Mouse (Mus musculus) midbrain, embryonic 16.5 days (tissue): ENCODE measurements around the gene Ppm1h. TPM values are rescaled to one million over a fixed set of nuclear protein-coding genes. Genes with fewer than 3 reads are reported as not detected.

ENCODE experiments used
- ATAC-seq: fragments of 200-750 bp; cut with Nextera tagmentation; 2 replicates; pipeline ENCODE4 v1.8.0; 2017; ENCODE audit warnings: moderate TSS enrichment
- H3K27ac ChIP-seq: fragments of 300-500 bp; sonication (generic); 2 replicates; pipeline ENCODE4 v1.5.1; 2014; ENCODE audit warnings: mild to moderate bottlenecking, low read length, mixed read lengths
- H3K27me3 ChIP-seq: fragments of 300-500 bp; sonication (generic); 2 replicates; pipeline ENCODE4 v1.6.1; 2014; ENCODE audit warnings: low read depth, low read length, mixed read lengths; ENCODE audit not compliant: control insufficient read depth, insufficient read depth
- H3K36me3 ChIP-seq: fragments of 300-500 bp; sonication (generic); 2 replicates; pipeline ENCODE4 v1.6.1; 2014; ENCODE audit warnings: mild to moderate bottlenecking, low read length, moderate library complexity, mixed read lengths; ENCODE audit not compliant: control insufficient read depth, insufficient read depth
- H3K4me1 ChIP-seq: fragments of 300-500 bp; sonication (generic); 2 replicates; pipeline ENCODE4 v1.6.1; 2014; ENCODE audit warnings: mild to moderate bottlenecking, low read length, mixed read lengths; ENCODE audit not compliant: control insufficient read depth, insufficient read depth
- H3K4me2 ChIP-seq: fragments of 300-500 bp; sonication (generic); 2 replicates; pipeline ENCODE4 v1.6.1; 2014; ENCODE audit warnings: mild to moderate bottlenecking, low read length, mixed read lengths
- H3K4me3 ChIP-seq: fragments of 300-500 bp; sonication (generic); 2 replicates; pipeline ENCODE4 v1.5.1; 2014; ENCODE audit warnings: low read depth, mild to moderate bottlenecking, low read length, moderate library complexity, mixed read lengths
- H3K9ac ChIP-seq: fragments of 300-500 bp; sonication (generic); 2 replicates; pipeline ENCODE4 v1.6.1; 2014; ENCODE audit warnings: low read depth, low read length, mixed read lengths
- H3K9me3 ChIP-seq: fragments of 300-500 bp; sonication (generic); replicated peaks from 2 replicates; pipeline ENCODE4 v1.6.1; 2014; ENCODE audit warnings: mild to moderate bottlenecking, low read length, mixed read lengths; ENCODE audit not compliant: control insufficient read depth, poor library complexity, severe bottlenecking
- WGBS: fragments of 180-500 bp; shearing (Covaris S2); extraction: QIAGEN DNeasy Blood & Tissue Kit; methylation state at CpG from one replicate; pipeline ENCODE4 v1.1.7; 2014; 5-methylcytosine and 5-hydroxymethylcytosine counted together
- polyA plus RNA-seq: library from polyadenylated mRNA; unstranded; fragments of >200 nt; fragmentation: Nextera tagmentation; extraction: Ambion mirVana; gene quantifications from 2 replicates; pipeline ENCODE4 v1.2.1, GENCODE M21; 2015

Gene Ppm1h
- polyA plus RNA-seq, 1 experiment from 2014 or later, result 25.2 TPM

DNA sequence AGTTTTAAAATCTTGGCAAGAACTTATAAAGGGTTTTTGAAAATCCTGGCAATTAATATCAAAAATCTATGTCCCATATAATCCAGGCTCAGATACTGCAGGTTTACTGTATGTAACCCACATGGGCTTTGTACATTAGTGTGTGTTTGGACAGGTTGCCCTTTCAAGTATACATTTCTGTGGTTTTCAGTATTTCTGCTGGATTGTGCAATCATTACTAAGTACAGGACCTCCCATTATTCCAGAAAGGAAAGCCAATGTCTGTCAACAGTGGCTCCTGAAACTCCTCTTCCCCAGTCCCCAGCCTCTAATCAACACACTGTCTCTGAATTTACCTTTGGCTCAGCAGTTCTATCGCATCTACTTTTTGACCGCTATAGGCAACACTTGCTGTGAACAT lies 66.4 kb downstream of the Ppm1h start:
- no peak for ATAC-seq
- Histone ChIP-seq H3K9me3 (no peaks in the 10 kb centered on the region), H3K4me3 (no peak overlapping the region), H3K4me1 (peaks cover 12% of the 10 kb centered on the region), H3K4me2 (no peak overlapping the region), H3K27me3 (no peaks in the 10 kb centered on the region), H3K27ac (no peak overlapping the region), H3K36me3 (no peaks in the 10 kb centered on the region), H3K9ac (no peak overlapping the region)
- WGBS, result 98% methylated on average over 2 of the region's 2 CpGs

DNA sequence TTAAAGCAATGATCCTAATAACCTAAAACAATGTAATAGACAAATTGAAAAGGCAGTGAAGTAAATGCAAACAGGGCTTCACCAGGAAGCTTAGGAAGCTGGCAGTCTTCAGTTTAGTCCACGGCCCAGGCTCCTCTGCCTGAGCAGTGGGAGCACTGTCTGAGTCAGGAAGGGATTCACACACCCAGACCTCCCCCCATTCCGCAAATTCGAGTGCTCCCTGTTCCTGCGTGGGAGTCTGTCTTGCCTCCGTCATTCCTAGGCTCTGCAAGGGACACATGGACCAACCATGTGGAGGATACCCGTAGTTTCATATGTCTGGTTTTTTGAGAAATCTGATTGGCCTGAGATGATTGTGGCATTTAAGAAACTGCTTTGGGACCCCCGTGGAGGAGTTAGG lies 67.6 kb downstream of the Ppm1h start:
- no peaks in the 10 kb centered on the region for H3K9me3 ChIP-seq
- no peak overlapping the region for H3K4me2 ChIP-seq
- H3K36me3 ChIP-seq, result no peaks in the 10 kb centered on the region
- no peak overlapping the region for H3K9ac ChIP-seq
- peaks cover 10% of the 10 kb centered on the region for H3K4me1 ChIP-seq
- WGBS, result 82% methylated on average over 7 of the region's 7 CpGs
- H3K4me3 ChIP-seq, result no peak overlapping the region
- H3K27me3 ChIP-seq, result no peaks in the 10 kb centered on the region
- no peak for ATAC-seq
- H3K27ac ChIP-seq, result no peak overlapping the region

GRCm38 (mm10) chr10:122747151-122747925 lies 68.8 kb downstream of the Ppm1h start:
- Histone ChIP-seq H3K27ac (no peak overlapping the region), H3K36me3 (no peaks in the 10 kb centered on the region)
- WGBS, result 87% methylated on average over 11 of the region's 11 CpGs

DNA sequence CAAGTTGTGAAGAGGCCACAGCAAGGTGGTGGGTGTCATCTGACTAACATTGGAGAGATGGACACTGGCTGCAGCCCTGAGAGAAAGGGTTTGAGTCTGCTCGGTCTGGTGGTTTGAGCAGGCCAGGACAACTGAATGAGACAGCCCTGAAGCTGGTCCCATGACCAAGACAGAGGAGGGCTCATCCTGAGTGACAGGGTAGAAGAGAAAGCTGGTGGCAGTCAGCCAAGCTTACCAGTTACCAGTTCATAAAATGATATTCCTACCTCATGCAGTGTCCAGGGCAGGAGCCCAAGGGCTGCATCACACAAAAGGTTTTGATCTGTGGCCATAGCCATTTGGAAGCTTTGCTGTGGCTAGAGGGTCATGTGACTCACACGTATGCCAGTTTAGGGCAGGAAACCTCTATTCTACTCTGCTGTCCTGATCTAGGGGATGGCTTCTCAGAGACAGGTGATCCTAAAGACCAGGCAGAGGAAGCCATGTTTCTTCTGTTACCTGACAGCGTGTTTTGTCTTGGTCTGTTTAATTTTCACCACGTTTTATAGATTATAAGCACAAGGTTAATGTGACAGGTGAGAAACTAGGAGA lies 69.9 kb downstream of the Ppm1h start:
- Histone ChIP-seq H3K36me3 (no peaks in the 10 kb centered on the region), H3K9me3 (no peaks in the 10 kb centered on the region), H3K4me3 (no peak overlapping the region), H3K4me2 (no peak overlapping the region), H3K9ac (no peak overlapping the region), H3K27ac (no peak overlapping the region), H3K4me1 (peaks cover 10% of the 10 kb centered on the region), H3K27me3 (no peaks in the 10 kb centered on the region)
- peak; percentile 53 for ATAC-seq
- 73% methylated on average over 4 of the region's 4 CpGs for WGBS

More at GRCm38 (mm10) chr10:122747151-122747925, 68.8 kb downstream of the Ppm1h start:
- ATAC-seq, result no peak
- Histone ChIP-seq H3K27me3 (no peaks in the 10 kb centered on the region), H3K9me3 (no peaks in the 10 kb centered on the region), H3K4me1 (peaks cover 3% of the 10 kb centered on the region; the same call in 1 of the 2 replicates), H3K4me2 (no peak overlapping the region), H3K4me3 (no peak overlapping the region), H3K9ac (no peak overlapping the region)

- Histone ChIP-seq H3K27me3 (no peaks in the 10 kb centered on the region), H3K27ac (no peak overlapping the region), H3K4me1 (peaks cover 13% of the 10 kb centered on the region), H3K4me3 (no peak overlapping the region), H3K9ac (no peak overlapping the region), H3K4me2 (no peak overlapping the region), H3K9me3 (no peaks in the 10 kb centered on the region), H3K36me3 (no peaks in the 10 kb centered on the region)
- ATAC-seq, result no peak
- WGBS, result 85% methylated on average over 12 of the region's 12 CpGs
Observed at GRCm38 (mm10) chr10:122749071-122749470, 70.5 kb downstream of the Ppm1h start.

GRCm38 (mm10) chr10:122749876-122750275 lies 71.3 kb downstream of the Ppm1h start:
- 88% methylated on average over 7 of the region's 7 CpGs for WGBS
- ATAC-seq, result no peak
- Histone ChIP-seq H3K4me1 (peaks cover 13% of the 10 kb centered on the region), H3K4me2 (no peak overlapping the region), H3K36me3 (no peaks in the 10 kb centered on the region), H3K27me3 (no peaks in the 10 kb centered on the region), H3K9me3 (no peaks in the 10 kb centered on the region), H3K4me3 (no peak overlapping the region), H3K9ac (no peak overlapping the region), H3K27ac (no peak overlapping the region)

GRCm38 (mm10) chr10:122752950-122753923 lies 74.7 kb downstream of the Ppm1h start:
- Histone ChIP-seq H3K4me1 (peaks cover 13% of the 10 kb centered on the region), H3K9ac (no peak overlapping the region), H3K4me2 (no peak overlapping the region; the same call in 1 of the 2 replicates), H3K27me3 (no peaks in the 10 kb centered on the region), H3K36me3 (no peaks in the 10 kb centered on the region), H3K27ac (no peak overlapping the region), H3K9me3 (no peaks in the 10 kb centered on the region), H3K4me3 (no peak overlapping the region)
- 22% methylated on average over 17 of the region's 17 CpGs for WGBS
- no peak for ATAC-seq

GRCm38 (mm10) chr10:122753924-122754307 lies 75.4 kb downstream of the Ppm1h start:
- Histone ChIP-seq H3K4me2 (no peak overlapping the region), H3K4me3 (no peak overlapping the region), H3K36me3 (no peaks in the 10 kb centered on the region), H3K4me1 (peaks cover 9% of the 10 kb centered on the region), H3K27ac (no peak overlapping the region), H3K9ac (no peak overlapping the region), H3K27me3 (no peaks in the 10 kb centered on the region), H3K9me3 (no peaks in the 10 kb centered on the region)
- 44% methylated on average over 2 of the region's 2 CpGs for WGBS
- no peak for ATAC-seq
